Mouse (Mus musculus) limb, embryonic 12.5 days (tissue): ENCODE measurements around the gene Lrrc4. TPM values are rescaled to one million over a fixed set of nuclear protein-coding genes. Genes with fewer than 3 reads are reported as not detected.

ENCODE experiments used
- ATAC-seq: fragments of 200-750 bp; cut with Nextera tagmentation; 2 replicates; pipeline ENCODE4 v1.8.0; 2017; ENCODE audit warnings: low read depth, moderate TSS enrichment; ENCODE audit not compliant: insufficient number of reproducible peaks, insufficient read depth, low FRiP score, low TSS enrichment
- H3K27ac ChIP-seq: fragments of 300-500 bp; sonication (generic); 2 replicates; pipeline ENCODE4 v1.5.1; 2016; ENCODE audit warnings: mild to moderate bottlenecking, moderate library complexity
- H3K27me3 ChIP-seq: fragments of 300-500 bp; sonication (generic); 2 replicates; pipeline ENCODE4 v1.6.1; 2016; ENCODE audit warnings: mild to moderate bottlenecking, moderate library complexity
- H3K36me3 ChIP-seq: fragments of 300-500 bp; sonication (generic); 2 replicates; pipeline ENCODE4 v1.6.1; 2016; ENCODE audit warnings: mild to moderate bottlenecking, moderate library complexity
- H3K4me1 ChIP-seq: fragments of 300-500 bp; sonication (generic); replicated peaks from 2 replicates; pipeline ENCODE4 v1.6.1; 2016
- H3K4me2 ChIP-seq: fragments of 300-500 bp; sonication (generic); 2 replicates; pipeline ENCODE4 v1.6.1; 2016; ENCODE audit warnings: mild to moderate bottlenecking, moderate library complexity
- H3K4me3 ChIP-seq: fragments of 300-500 bp; sonication (generic); replicated peaks from 2 replicates; pipeline ENCODE4 v1.5.1; 2016; ENCODE audit warnings: mild to moderate bottlenecking
- H3K9ac ChIP-seq: fragments of 300-500 bp; sonication (generic); replicated peaks from 2 replicates; pipeline ENCODE4 v1.6.1; 2016; ENCODE audit warnings: mild to moderate bottlenecking, moderate library complexity
- H3K9me3 ChIP-seq: fragments of 300-500 bp; sonication (generic); 2 replicates; pipeline ENCODE4 v1.6.1; 2016; ENCODE audit warnings: mild to moderate bottlenecking, moderate library complexity
- WGBS: fragments of 180-500 bp; shearing (Covaris S2); methylation state at CpG from one replicate; pipeline ENCODE4 v1.1.7; 2016; 5-methylcytosine and 5-hydroxymethylcytosine counted together
- polyA plus RNA-seq: library from polyadenylated mRNA; unstranded; fragments of >200 nt; fragmentation: Nextera tagmentation; extraction: Ambion mirVana; gene quantifications from 2 replicates; pipeline ENCODE4 v1.2.1, GENCODE M21; 2016

The Lrrc4 gene
- polyA plus RNA-seq, 1 experiment from 2014 or later = 0.50 TPM

DNA sequence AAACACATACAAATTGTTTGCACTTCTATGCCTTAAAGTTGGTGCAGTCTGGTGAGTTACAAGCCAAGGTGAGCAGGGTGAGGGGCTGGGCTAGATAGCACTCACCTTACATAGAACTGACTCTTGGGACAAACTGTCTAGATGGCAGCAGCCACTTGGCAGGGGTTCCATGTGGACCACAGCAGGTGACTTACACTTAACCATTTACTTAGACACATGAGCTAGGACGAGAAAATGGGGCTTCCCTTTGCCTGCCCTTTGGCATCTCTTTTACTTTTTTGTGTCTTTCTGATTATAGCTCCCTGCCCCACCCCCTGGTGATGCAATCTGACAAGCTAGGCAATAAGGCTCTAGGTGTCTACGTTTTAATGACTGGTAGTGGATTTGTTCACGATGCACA, 82.3 kb downstream of the Lrrc4 start:
- 76% methylated on average over 3 of the region's 3 CpGs for WGBS
- no peaks in the 10 kb centered on the region for H3K9me3 ChIP-seq
- H3K36me3 ChIP-seq = peaks cover 18% of the 10 kb centered on the region
- H3K9ac ChIP-seq = no peak overlapping the region
- no peak overlapping the region for H3K27ac ChIP-seq
- no peak overlapping the region for H3K4me2 ChIP-seq
- H3K4me1 ChIP-seq = 0 out of 2 replicates have a peak, but pooled peaks cover 4% of the 10 kb centered on the region
- no peak overlapping the region for H3K4me3 ChIP-seq
- no peaks in the 10 kb centered on the region for H3K27me3 ChIP-seq
- no peak for ATAC-seq

DNA sequence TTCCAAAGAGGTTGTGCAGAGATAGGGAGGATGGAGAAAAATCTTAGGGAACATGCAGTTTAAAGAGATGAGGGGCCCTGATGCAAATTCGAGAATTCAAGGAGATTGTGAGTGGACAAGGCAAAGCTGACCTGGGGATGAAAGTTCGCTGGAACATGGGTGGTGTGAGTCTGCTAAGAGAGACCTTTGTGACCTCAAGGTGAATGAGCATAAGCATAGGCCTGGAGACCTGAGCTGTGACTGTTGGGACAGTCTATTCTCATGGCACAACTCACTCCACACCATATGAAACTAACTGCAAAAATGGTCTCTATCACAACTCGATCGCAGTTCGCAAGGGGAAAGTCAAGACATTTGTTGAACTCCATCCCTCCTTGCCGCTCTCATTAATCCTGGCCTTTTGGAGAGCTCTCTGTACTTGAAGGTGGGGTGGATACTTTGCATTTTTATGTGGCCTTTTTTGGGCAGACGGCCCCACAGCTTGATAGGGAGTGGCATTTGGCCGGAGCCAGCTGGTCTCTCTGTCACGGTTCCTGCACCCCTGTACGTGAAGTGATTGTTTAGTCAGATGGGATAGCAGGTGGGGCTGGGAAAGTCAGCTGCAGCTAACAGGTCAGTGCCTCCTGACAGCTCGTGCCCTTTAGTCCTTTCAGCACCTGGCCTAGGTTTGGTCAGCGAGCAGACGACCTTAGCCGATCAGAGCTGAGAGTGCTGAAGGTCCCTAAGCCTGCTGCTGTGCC, 83.4 kb downstream of the Lrrc4 start:
- no peak overlapping the region for H3K4me3 ChIP-seq
- H3K27me3 ChIP-seq = no peaks in the 10 kb centered on the region
- peaks cover 18% of the 10 kb centered on the region for H3K36me3 ChIP-seq
- WGBS = 74% methylated on average over 14 of the region's 14 CpGs
- H3K4me1 ChIP-seq = 0 out of 2 replicates have a peak, but pooled peaks cover 4% of the 10 kb centered on the region
- no peak overlapping the region for H3K27ac ChIP-seq
- H3K9me3 ChIP-seq = no peaks in the 10 kb centered on the region
- H3K9ac ChIP-seq = no peak overlapping the region
- ATAC-seq = no peak
- H3K4me2 ChIP-seq = no peak overlapping the region

DNA sequence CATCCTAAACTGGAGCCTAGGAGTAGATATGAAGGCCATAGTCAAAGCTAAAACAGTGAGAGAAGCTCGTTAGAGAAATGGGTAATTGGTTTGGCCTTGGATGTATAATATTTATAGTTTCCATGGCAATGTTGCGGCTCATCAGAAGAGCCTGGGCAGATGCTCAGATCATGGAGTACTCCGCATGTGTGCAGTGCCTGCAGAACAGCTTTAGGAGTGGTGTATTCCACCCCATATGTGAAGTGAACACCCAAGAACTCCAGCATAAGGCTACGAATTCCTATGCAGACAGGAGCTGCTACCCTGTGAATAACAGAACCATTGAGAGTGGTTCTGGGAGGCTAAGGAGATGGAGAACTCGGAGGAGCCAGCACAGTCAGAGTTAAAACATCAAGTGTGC, 84.5 kb downstream of the Lrrc4 start:
- Histone ChIP-seq H3K27me3 (no peaks in the 10 kb centered on the region), H3K4me2 (no peak overlapping the region), H3K36me3 (peaks cover 18% of the 10 kb centered on the region), H3K9me3 (no peaks in the 10 kb centered on the region), H3K4me3 (no peak overlapping the region), H3K9ac (no peak overlapping the region), H3K4me1 (0 out of 2 replicates have a peak, but pooled peaks cover 4% of the 10 kb centered on the region), H3K27ac (no peak overlapping the region)
- 92% methylated on average over 5 of the region's 5 CpGs for WGBS
- no peak for ATAC-seq

DNA sequence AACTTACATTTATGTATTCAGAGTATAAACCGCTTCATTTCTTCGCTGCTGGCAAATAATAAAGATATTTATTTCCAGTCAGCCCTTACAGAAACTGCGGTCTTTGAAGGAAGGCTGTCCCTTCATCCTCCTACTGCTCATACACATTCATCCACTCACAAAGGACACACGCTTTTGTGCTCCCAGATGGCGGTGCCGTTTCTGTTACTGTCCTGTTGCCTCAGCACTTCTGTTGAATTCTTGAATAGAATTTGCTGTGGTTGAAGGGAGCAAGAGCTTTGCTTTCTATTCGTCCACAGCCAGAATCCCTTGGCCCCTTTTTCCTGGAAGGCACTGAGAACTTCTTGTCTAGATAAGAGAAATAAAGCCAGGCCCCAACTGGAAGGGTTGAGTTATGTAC, 85.7 kb downstream of the Lrrc4 start:
- peaks cover 18% of the 10 kb centered on the region for H3K36me3 ChIP-seq
- no peak overlapping the region for H3K9ac ChIP-seq
- no peak for ATAC-seq
- H3K4me2 ChIP-seq = no peak overlapping the region
- no peak overlapping the region for H3K27ac ChIP-seq
- H3K4me3 ChIP-seq = no peak overlapping the region
- 0 out of 2 replicates have a peak, but pooled peaks cover 4% of the 10 kb centered on the region for H3K4me1 ChIP-seq
- no peaks in the 10 kb centered on the region for H3K27me3 ChIP-seq
- no peaks in the 10 kb centered on the region for H3K9me3 ChIP-seq
- WGBS = 95% methylated on average over 7 of the region's 7 CpGs

DNA sequence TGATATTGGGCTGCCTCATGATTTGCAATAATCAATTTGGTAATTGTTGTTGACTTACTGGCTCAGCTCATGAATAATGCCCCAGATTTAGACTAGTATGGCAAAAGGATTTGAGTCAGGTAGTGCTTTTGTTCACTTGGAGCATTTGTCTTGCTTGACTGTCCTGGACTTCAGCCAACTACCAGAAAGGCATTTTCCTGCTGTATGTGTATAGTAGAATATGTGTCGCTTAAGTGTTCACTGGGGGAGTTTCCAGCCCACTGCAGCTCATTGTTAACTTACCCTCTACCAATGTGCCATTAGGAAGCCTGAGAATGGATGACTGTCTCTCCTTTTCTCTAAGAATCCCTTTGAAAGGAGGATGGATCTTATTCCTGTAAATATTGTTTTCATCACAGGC, 88.0 kb downstream of the Lrrc4 start:
- ATAC-seq = no peak

DNA sequence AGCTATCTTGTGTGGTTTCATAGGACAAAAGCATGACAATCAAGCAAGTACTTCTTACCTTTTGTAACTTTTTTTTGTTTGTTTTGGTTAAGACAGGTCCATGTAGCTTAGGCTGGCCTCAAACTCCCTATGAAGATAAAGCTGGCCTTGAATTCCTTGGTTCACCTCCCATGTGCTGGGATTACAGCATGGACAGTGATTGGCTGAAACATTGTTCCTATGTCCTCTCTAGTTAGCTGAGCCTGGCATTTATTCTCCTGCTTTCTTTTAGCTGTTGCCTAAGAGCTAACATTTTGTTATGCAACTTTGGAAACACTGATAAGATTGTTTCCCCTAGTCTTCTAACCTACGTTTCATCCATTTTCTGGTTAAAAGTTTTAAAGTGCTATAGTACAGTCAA, 93.9 kb downstream of the Lrrc4 start:
- 86% methylated on average over 1 of the region's 1 CpGs for WGBS
- Histone ChIP-seq H3K9ac (no peak overlapping the region), H3K27ac (no peak overlapping the region), H3K4me2 (no peak overlapping the region), H3K4me3 (no peak overlapping the region), H3K4me1 (no peaks in the 10 kb centered on the region), H3K9me3 (no peaks in the 10 kb centered on the region), H3K36me3 (no peaks in the 10 kb centered on the region), H3K27me3 (no peaks in the 10 kb centered on the region)
- ATAC-seq = no peak

More for the DNA sequence above, 88.0 kb downstream of the Lrrc4 start:
- no peaks in the 10 kb centered on the region for H3K9me3 ChIP-seq
- 0 out of 2 replicates have a peak, but pooled peaks cover 4% of the 10 kb centered on the region for H3K4me1 ChIP-seq
- 76% methylated on average over 1 of the region's 1 CpGs for WGBS
- H3K4me2 ChIP-seq = no peak overlapping the region
- no peak overlapping the region for H3K4me3 ChIP-seq
- no peaks in the 10 kb centered on the region for H3K27me3 ChIP-seq
- H3K36me3 ChIP-seq = peaks cover 18% of the 10 kb centered on the region
- no peak overlapping the region for H3K27ac ChIP-seq
- no peak overlapping the region for H3K9ac ChIP-seq

DNA sequence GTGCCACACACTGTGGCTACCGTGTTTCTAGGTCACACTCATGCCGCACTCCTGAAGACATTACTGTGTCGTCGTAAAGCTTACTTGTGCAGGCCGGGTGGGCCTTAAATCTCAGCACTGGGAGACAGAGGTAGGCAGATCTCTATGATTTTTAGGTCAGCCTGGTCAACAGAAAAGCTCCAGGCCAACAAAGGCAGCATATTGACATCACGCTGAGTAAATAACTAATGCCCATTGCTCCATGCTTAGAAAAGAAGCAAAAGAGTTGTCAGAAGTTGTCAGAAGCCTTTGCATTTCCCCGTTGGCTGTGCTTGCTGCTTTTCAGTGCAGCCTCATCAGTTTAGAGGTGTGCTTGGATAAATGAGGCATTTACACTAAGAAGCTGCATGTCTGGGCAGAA, 94.9 kb downstream of the Lrrc4 start:
- WGBS = 72% methylated on average over 7 of the region's 7 CpGs
- no peaks in the 10 kb centered on the region for H3K27me3 ChIP-seq
- H3K4me3 ChIP-seq = no peak overlapping the region
- no peaks in the 10 kb centered on the region for H3K4me1 ChIP-seq
- no peak for ATAC-seq
- H3K9me3 ChIP-seq = no peaks in the 10 kb centered on the region
- H3K4me2 ChIP-seq = no peak overlapping the region
- H3K36me3 ChIP-seq = no peaks in the 10 kb centered on the region
- 0 out of 2 replicates have a peak overlapping the region, but pooled peaks have one; percentile 4 for H3K27ac ChIP-seq
- no peak overlapping the region for H3K9ac ChIP-seq

DNA sequence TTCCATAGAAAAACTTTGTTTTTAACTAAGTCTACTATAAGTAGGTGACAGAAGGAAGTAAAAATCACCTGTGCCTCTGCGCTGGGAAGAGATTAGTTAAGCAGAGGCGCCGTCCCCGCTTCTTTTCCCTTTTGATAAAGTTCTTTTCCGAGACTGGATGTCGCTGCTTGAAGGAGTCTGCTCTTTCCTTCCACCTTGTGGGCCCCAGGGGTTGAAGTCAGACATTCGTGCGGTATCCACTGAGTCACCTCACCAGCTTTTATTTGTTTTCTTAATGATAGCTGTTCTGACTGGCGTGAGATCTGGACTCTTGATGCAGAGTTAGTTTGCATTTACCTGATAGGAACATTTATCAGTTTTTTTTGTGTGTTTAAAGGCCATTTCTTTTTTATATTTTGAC, 96.4 kb downstream of the Lrrc4 start:
- no peak overlapping the region for H3K9ac ChIP-seq
- no peak overlapping the region for H3K4me2 ChIP-seq
- WGBS = 73% methylated on average over 9 of the region's 9 CpGs
- no peaks in the 10 kb centered on the region for H3K4me1 ChIP-seq
- H3K27ac ChIP-seq = no peak overlapping the region
- no peaks in the 10 kb centered on the region for H3K9me3 ChIP-seq
- no peaks in the 10 kb centered on the region for H3K36me3 ChIP-seq
- no peak for ATAC-seq
- no peaks in the 10 kb centered on the region for H3K27me3 ChIP-seq
- no peak overlapping the region for H3K4me3 ChIP-seq

DNA sequence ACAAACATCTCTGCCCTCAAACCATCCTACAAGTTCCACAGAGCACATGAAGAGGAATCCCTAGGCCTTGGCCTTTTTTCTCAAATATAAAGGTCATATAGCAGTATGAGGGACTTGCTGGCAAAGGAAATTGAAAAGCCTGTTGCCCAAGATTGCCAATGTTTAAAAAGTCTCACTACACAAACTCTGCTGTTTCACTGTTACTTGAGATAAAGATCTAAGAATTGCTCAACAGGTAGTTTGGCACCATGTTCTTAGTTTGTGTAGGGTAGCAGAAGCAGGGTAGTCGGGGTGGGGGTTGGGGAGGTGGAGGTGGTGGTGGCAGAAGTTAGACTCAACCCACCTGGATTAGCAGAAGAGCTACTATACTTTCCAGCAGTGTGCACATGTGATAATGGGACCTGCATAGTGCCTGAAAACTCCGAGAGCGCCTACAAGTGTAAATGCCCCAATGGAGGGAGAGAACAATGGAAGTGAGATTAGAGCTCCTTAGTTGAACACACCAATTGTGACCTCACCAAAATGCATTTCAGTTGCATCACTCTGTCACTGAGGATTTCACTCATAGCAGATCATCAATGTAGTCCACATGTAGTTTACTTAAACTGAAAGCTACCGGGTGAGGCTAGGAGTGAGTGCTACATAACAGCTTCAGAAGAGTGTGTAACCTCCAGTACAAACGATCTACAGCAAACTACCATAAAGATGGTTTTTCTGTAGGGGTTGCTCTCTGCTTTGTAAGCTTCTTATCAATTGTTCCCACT, 97.5 kb downstream of the Lrrc4 start:
- H3K9me3 ChIP-seq = no peaks in the 10 kb centered on the region
- no peak overlapping the region for H3K9ac ChIP-seq
- no peak overlapping the region for H3K4me2 ChIP-seq
- WGBS = 82% methylated on average over 5 of the region's 5 CpGs
- no peak overlapping the region for H3K4me3 ChIP-seq
- H3K27ac ChIP-seq = no peak overlapping the region
- no peaks in the 10 kb centered on the region for H3K27me3 ChIP-seq
- ATAC-seq = no peak
- no peaks in the 10 kb centered on the region for H3K36me3 ChIP-seq
- no peaks in the 10 kb centered on the region for H3K4me1 ChIP-seq

DNA sequence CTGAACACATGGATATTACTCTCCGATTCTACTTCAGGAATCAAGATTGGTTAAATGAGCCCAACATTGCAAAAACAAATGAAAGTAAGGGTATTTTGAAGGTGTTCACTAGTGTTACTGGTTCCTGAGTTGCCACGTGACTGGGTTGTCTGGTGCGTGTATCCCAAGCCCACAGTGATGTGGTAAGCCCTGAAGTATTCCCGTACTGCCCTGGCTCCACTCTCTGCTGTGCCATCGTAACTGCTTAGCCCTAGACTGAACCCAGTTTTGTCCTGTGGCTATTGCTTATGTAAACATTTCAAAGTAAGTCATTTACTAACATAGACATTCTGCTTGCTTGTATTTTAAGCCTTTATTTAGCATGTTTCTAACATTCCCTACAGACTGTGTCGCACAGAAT, 100.3 kb downstream of the Lrrc4 start:
- WGBS = 93% methylated on average over 6 of the region's 6 CpGs
- H3K9ac ChIP-seq = no peak overlapping the region
- no peak overlapping the region for H3K4me2 ChIP-seq
- ATAC-seq = no peak
- H3K9me3 ChIP-seq = no peaks in the 10 kb centered on the region
- no peaks in the 10 kb centered on the region for H3K27me3 ChIP-seq
- no peaks in the 10 kb centered on the region for H3K36me3 ChIP-seq
- H3K4me1 ChIP-seq = 0 out of 2 replicates have a peak, but pooled peaks cover 6% of the 10 kb centered on the region
- H3K27ac ChIP-seq = no peak overlapping the region
- H3K4me3 ChIP-seq = no peak overlapping the region

DNA sequence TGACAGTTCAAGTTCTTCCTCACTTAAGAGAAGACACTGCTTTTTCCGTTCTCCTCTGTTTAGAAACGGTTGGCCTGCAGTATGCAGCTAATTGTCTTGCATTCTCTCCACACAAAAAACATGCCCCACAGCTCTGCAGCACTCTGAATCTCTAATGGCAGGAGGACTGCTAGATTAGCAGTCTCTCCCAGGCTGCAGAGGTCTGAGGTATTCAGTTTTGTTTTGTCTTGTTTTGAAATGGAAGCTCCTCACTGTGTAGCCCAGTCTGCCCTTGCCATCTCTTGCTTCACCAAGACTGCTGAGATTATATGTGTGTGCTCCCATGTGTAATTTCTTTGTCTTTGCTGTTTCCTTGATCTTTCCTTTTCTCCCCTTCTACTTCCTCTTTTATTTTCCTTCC, 101.9 kb downstream of the Lrrc4 start:
- Histone ChIP-seq H3K27ac (no peak overlapping the region), H3K9ac (no peak overlapping the region), H3K4me3 (no peak overlapping the region), H3K27me3 (no peaks in the 10 kb centered on the region), H3K4me2 (no peak overlapping the region), H3K36me3 (peaks cover 10% of the 10 kb centered on the region; the same call in 1 of the 2 replicates), H3K4me1 (0 out of 2 replicates have a peak, but pooled peaks cover 6% of the 10 kb centered on the region), H3K9me3 (no peaks in the 10 kb centered on the region)
- WGBS = 40% methylated on average over 2 of the region's 2 CpGs
- no peak for ATAC-seq
